Mouse (Mus musculus): Measurements from ENCODE around the gene Cc2d1b. TPM values are rescaled to one million over a fixed set of nuclear protein-coding genes. Genes with fewer than 3 reads are reported as not detected.
A peak's percentile ranks its signal among the peaks of the same experiment; 100 is the strongest.

Gene Cc2d1b
- total RNA-seq (2021): 10 to 100 TPM; 17.4 to 18.4 TPM
- long read RNA-seq, experiment 1, transcript Cc2d1b-201 (25 exons, 3,303 nt): major isoform, 24 of 36 reads
- long read RNA-seq, experiment 1, partial matches to known transcripts: 2 of 36 reads
- long read RNA-seq, experiment 1, other reads (novel, unspliced or antisense): 10 of 36 reads
- long read RNA-seq, experiment 2, transcript Cc2d1b-201 (25 exons, 3,303 nt): major isoform, 17 of 29 reads
- long read RNA-seq, experiment 2, partial matches to known transcripts: 5 of 29 reads
- long read RNA-seq, experiment 2, other reads (novel, unspliced or antisense): 7 of 29 reads

DNA sequence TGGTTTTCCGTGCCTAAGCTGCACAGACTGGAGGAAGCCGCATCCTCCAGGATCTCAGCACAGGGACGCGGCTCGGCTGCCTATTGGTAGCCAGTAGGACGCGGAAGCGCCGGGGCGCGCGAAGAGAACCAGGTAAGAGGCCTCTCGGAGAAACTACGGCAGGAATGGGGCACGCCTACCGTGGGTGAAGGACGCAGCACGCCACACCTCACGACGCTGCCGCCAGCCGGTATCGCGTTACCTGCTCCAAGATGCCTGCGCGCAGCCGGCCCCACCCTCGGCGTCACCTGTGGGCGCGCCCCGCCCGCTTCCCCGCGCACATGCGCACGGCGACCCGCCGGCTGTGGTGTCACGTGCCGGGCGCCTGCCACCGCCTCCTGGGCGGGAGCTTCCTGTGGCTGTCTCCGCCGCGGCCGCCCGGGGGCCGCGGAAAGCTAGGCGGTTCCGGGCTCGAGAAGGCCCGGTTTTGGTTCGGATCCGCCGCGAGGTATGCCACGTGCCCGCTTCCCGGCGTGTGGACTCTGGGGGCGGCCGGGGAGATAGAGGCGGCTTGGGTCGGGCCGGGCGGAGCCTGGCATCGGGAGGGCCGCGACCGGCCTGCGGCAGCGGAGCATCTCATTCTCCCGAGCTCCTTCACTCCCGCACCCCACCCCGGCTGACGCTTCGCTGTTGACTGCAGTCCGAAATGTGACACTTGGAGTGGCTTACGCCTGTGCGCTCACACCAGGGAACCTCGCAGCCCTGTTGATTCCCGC lies at the start of gene Cc2d1b:
Gene Cc2d1b, plus strand, starts transcription at position 354 of the 755 bp plus-strand sequence.
- DNase-seq (ENCODE audit: low spot score): peak; percentile 86

DNA sequence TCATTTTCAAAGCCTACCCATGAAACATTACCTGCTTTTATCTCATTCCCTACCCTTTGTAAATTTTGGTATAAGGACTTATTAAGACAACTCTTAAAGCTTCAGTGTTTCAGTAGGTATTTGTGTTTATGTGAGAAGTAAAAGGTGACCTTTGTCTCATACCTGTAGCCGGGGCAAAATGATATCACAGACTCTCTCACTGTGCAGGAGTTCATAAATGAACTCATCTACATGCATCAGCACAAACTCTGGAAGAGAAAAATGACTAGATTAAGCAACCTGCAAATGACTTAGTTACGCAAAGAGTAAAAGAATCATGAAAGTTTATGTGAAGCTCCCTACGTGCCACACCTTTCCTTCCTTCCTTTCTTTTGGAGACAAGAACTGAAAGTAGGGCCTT lies 47.1 kb upstream of the Cc2d1b start:
- no peak for DNase-seq (ENCODE audit: low spot score)

DNA sequence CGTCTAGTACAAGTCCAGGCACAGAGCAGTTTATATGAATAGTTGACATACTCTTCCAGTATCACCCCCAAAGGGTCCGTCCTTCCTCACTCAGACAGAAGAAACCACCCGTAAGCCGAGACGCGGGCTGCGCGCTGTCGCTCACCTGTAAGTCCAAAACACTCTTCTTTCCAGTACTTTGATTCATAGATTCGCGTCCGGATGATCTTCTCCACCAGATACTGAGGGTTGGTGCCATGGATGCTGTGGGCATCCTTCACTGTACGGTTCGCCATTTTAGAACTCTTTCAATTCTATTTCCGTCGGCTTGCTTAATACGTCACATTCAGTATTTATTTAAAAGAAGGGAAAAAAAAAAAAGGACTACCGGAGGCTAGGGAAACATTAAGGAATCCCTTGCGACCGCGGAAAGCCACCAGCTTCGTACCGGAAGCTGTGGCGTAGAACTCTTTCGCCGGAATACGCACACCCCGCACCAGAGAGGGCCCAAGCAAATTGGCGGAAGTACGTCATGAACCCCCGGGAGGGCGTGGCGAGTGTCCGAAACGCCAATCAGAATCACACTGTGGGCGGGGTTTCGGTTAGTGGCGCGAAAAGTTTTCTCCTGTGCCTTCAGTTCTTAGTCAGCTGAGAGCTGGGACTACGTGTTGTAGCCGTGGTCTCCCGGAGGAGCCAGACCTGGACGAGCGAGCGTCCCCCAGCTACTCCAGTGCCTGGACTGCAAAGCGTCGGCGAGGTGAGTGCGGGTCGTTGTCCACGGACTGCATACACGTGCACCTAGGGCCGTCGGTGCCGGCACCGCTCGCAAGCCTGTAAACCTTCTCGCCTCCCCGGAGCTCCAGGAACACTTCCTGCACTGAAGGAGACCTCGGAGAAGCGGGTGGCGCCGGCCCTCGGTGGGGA lies 40.6 kb upstream of the Cc2d1b start, which contains the start of the genes Prpf38a and Orc1:
Gene Prpf38a, minus strand, starts transcription at position 497 of the 903 bp plus-strand sequence.
Gene Orc1, plus strand, starts transcription at position 584 of the 903 bp plus-strand sequence.
- DNase-seq (ENCODE audit: low spot score): peak; percentile 97

DNA sequence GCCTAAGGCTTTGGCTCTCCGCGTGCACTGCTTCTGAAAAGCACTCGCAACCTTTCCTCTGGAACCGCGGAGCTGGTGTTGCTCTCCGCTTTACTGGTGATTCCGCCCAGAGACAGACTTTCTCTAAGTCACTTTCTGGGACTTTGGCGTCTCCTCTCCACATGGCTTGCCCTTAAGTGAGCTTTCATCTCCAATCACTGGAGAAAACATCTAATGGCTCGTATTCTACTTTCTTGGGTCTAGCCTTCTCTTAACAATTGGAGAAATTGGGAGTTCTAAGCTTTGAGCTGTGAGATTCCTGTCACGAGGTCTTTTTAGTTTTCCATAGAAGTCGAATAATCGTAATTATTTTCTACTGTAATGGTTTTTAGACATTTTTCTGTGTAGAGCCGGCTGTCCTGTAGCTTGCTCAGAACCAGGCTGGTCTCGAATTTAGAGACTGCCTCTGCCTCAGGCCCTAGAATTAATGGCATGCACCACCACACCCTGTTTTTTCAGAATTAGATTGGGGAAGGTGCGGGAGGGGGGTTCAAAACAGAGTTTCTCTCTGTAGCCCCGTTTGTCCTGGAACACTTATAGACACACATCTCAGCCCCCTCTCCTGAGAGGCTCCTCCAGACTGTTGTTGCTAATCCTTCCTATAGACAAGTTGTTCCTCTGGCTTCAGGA lies 39.9 kb upstream of the Cc2d1b start:
- DNase-seq (ENCODE audit: low spot score): no peak

DNA sequence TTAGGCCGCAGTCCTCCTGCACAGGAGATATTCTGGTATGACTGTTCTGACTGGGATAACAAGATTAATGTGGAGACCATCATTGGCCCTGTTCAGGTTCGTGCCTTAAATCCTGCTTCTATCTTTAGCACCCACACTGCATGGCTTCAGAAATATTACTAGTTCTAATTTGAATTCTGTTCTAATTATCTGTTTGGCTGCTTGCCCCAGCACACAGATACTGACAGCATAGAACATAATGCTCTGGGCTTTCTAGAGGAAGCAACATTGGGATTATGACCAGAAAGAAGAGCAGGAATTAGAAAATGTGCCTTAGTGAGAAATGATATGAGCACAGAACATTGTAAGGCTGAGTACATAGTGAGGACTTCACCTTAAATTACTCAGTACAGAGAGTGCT lies 26.4 kb upstream of the Cc2d1b start:
- DNase-seq (ENCODE audit: low spot score): no peak

DNA sequence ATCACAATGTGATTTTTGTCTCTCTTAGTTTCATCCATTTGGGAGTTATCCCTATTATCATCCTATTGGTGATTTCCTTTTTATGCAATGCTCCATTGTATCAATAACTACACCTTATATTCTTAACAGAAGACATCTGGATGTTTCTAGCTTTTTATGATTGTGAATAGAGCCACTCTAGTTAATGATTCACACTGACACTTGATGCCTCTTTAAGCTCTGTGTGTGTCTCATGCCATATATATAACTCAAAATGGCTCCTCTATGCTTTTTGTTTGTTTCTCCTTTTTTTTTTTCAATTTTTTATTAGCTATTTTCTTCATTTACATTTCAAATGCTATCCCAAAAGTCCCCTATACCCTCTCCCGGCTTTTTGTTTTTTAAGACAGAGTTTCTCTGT lies 24.0 kb upstream of the Cc2d1b start:
- no peak for DNase-seq (ENCODE audit: low spot score)

DNA sequence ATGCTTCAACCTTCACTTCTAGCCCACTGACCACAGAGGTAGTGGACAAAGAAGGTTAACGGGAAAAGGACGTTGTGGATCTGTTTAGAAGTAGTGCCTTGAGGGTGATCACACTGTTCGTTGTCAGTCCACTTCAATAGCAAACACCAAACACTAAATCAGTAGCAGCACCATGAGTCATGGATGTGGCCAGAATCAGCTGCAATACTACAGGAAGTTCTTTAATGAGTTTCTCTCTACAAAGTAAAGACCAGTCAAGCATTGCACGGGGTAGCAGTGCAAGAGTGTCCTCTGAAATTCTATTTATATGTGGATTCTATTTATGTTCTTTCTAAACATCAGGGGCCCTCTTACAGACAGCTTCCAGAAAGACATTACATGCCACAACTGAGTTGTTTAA lies 21.4 kb upstream of the Cc2d1b start:
- no peak for DNase-seq (ENCODE audit: low spot score)

DNA sequence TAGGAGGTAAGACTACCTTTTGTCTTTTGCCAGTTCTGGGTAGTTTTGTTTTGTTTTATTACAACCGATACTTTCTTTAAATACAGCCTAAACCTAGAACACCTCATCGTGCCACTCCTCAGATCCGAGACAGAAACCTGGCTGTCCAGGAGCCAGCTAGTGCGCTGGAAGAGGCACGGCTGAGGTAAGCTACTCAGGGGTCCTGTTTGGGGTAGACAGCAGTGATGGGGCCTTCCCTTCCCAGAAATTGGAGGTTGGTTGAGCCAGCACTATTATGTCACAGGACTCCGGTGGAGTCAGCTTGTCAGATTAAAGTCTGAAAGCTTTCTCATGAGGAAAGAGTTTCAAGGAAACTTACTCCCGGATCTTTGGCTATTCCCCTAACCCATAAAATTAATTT lies 17.9 kb upstream of the Cc2d1b start:
- DNase-seq (ENCODE audit: low spot score): no peak

DNA sequence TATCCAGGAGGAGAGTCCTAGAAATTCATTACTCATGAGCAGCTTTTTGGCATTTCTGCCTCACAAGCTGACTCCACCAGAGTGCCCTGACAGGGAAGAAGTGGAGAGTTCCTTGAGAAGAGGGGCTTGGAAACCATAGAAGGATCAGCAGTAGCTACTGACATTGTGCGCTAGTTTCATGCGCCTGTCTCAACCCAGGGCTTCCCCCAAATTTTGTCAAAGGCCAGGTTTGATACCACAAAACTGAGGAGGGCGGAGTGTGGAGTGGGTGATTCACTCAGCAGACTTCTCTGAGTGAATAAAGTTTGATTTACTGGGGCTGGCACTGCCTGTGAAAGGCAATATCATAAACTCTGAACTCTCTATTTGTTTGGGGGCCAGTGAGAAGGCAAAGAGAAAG lies 11.1 kb upstream of the Cc2d1b start:
- DNase-seq (ENCODE audit: low spot score): no peak

DNA sequence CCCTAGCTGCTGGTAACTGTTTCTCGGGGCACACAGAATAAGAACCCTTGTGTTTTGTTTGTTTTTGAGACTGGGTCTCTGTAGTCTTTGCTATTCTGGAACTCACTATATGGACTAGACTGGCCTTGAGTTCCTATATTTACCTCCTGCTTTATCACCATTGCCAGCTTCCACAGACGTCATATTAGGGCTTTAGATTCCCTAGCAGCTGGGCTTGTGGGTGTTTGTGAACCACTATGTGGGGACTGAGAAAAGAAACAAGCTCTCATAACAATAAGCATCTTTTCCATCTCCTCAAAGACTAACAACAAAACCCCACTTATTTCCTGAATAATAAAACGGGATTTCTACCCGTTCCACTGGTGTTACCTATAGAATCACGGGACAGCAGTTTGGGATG lies 8.8 kb upstream of the Cc2d1b start:
- DNase-seq (ENCODE audit: low spot score): no peak

DNA sequence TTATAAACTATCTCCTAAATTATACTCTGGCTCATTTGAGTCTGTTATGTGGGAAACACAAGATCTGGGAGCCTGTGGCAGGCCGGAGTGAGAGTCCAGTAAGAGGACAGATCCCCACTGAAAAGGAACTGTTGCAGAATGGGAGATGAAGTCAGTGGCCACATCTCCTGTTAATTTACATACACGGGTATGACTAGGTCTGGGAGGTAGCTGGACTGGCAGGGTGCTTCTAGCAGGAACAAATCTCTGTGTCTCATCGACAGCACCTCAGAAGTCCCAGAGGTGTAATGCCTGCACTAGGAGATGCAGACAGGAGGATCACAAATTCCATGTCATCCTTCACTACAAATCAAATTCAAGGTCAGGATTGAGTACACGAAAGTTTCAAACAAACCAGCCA lies 1.2 kb upstream of the Cc2d1b start:
- no peak for DNase-seq (ENCODE audit: low spot score)

DNA sequence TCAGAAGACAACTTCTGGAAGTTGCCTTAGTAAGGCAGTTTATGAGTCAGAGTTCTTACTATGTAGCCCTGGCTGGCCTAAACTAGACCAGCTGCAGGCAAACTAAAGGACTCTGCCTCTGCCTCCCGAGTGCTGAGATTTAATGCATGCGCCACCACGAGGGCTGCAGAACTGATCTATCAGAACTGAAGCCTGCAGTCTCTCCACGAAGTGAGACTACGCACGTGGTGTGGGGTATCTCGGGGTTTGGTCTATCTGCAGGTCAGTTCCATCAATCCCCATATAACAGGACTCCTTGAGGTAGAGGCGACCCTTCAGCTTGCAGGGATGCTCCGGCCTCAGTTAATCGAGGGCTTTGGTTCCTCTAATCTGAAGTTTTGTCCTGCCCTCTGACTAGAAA lies 575 bp upstream of the Cc2d1b start:
- DNase-seq (ENCODE audit: low spot score): no peak

DNA sequence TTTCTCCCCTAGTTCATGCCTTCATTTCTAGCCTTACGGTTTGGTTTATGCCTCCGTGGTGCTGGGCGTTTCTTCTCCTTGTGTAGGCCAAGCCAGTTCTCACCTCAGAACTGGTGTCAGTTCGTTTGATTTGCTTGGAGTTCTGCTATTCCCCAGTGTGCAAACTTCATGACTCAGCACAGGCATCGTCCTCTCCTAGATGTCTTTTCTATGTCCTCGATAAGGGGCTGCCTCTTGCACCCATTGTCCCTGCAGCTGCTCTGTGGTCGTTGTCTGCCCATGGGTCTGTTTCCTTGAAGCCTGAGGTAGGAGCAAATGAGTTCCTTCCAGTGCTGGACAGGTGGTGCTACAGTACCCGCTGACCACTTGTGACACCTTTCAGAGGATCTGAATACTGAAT lies 796 bp downstream of the Cc2d1b start:
- DNase-seq (ENCODE audit: low spot score): no peak

DNA sequence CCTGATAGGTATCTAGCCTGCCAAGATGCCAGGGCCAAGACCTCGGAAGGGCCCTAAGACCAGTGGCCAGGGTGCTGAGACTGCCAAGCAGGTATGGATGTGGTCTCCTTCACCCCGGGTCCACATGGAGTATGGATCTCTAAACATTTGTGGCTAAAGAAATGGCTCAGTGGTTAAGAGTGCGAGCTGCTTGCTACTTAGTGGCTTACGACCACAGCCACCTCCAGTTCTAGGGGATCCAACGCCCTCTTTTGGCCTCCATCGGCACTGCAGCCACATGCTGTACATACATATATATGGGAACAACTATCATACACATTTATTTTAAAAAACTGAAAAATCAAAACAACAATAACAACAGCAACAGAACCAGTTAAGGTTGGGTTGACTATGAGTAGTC lies 1.8 kb downstream of the Cc2d1b start:
- no peak for DNase-seq (ENCODE audit: low spot score)

DNA sequence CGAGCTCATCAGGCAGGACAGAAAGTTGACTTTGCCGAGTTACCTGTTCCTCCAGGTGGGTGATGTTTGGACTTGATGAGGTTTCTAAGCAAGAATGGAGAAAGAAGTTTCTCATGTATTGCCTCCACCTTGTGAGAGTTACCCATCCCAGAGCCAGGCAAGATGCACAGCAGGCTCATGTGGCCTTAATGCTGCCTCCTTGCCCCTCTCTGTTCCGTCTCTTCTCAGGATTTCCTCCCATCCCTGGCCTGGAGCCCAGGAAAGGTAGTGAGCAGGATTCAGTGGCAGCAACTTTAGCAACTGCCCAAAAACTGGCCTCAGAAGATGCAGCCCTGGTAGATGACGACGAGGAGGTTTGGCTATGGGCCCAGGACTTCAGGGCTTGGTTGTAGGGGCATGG lies 7.3 kb downstream of the Cc2d1b start:
- no peak for DNase-seq (ENCODE audit: low spot score)

DNA sequence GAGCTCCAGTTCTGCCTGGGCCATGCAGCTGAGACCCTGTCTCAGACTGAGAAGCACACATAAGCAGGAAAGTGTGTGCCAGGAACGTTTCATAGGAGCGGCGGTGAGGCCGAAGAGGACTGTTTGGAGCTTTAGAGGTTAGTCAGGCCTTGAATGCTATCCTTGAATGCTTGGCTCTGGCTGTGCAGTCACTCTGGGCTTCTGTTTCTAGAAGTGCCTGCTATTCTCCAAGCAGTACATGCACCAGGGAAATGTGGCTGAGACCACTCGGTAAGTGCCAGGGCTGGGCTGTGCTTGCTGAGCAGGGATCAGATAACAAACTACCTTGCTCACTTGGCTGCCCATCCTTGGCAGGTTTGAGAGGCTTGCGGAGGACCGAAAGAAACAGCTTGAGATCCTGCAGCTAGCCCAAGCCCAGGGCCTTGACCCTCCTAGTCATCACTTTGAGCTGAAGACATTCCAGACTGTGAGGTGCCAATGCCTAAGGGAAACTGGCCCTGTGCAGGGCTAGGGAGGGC lies 9.7 kb downstream of the Cc2d1b start:
- DNase-seq (ENCODE audit: low spot score): peak; percentile 17

DNA sequence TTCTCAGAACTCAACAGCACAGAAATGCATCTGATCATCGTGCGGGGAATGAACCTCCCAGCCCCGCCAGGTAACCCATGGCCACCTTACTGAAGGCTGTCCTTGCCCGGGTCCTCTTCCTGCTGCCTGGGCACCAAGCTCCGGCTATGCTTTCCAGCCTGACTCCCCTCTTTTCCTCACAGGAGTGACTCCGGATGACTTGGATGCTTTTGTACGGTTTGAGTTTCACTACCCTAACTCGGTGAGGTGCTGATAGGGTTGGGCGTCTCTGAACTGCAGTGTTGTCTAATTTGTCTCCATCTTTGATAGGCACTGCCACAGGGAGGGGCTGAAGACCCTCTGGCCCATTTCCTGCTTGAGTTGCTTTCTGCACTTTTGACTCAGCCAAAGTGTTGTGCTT lies 10.4 kb downstream of the Cc2d1b start:
- DNase-seq (ENCODE audit: low spot score): no peak

DNA sequence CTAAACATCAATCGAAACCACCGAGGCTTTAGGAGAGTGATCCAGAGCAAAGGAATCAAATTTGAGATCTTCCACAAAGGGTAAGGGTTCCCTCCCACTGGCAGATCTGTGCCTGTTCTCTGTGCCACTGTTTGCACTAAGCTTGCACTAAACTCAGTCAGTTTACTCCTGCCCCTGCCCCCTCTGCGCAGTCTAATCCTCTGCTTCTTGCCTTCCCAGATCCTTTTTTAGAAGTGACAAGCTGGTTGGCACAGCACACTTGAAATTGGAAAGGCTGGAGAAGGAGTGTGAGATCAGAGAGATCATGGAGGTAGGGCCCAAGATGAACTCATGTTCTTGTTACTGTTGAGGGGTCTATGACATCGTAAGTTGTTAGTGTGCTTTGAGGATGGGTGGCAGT lies 11.9 kb downstream of the Cc2d1b start:
- no peak for DNase-seq (ENCODE audit: low spot score)

DNA sequence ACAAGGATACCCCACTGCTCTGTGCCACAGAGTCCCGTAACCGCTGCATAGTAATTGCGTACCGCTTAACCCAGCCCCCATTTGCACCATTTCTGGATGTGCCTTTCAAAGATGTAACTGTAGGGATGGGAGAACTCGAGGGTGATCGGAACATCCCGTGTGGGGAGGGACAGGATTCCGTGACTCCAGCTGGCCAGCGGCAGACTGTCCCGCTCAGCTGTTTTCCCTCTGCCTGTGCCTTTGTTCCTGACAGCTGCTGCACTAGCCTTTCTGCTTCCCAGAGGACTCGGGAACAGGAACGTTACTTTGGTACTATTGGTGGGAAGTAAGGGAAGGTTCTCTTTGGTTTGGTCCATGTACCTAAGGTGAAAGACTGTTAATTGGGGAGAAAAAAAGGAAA lies 14.0 kb downstream of the Cc2d1b start:
- no peak for DNase-seq (ENCODE audit: low spot score)

DNA sequence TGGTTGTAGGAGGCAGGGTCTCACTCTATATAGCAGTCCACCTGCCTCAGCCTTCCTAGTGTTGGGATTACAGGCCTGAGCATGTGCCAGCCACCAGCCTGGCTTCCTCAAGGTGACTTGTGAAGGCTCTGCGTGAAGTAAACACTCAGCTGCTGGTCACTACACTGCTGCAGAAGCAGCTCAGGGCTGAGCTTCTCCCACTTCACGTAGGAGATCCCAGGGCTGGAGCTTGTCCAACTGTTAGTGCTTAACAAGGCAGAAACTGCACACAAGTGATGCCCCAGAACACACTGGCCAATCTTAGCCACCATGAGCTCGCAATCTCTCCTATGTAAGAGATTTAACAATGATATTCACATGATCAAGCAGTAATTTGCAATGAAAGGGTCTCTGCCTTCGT lies 15.0 kb downstream of the Cc2d1b start:
- no peak for DNase-seq (ENCODE audit: low spot score)

DNA sequence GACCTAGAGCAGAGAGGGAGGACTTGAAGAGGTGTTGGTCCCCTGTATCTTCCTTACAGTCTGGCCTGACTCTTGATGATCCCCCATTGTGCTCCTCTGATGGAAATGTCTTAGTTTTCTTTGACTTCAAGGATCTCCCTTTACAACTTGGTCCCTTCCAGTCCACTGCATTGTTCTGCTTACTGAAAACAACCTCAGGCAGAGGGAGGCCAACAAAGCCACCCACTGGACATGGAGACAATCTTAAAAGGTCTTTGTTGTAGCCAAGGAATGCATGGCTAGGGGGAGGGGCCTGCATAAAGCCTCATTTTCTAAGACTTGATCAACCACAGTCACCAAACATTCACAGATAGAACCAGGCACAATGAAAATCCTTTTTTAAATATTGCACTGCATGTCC lies 15.4 kb downstream of the Cc2d1b start:
- DNase-seq (ENCODE audit: low spot score): no peak
